Mouse (Mus musculus) liver, embryonic 14.5 days (tissue): ENCODE results near the gene Ugt1a8.

Source experiments
- CTCF ChIP-seq: IDR thresholded peaks from 2 replicates; pipeline ENCODE4 v1.5.1; 2016; ENCODE audit warnings: antibody characterized with exemption, low read depth, control low read depth
- EP300 ChIP-seq: IDR thresholded peaks from 2 replicates; pipeline ENCODE4 v1.6.1; 2016; ENCODE audit warnings: antibody characterized with exemption, low read depth

DNA sequence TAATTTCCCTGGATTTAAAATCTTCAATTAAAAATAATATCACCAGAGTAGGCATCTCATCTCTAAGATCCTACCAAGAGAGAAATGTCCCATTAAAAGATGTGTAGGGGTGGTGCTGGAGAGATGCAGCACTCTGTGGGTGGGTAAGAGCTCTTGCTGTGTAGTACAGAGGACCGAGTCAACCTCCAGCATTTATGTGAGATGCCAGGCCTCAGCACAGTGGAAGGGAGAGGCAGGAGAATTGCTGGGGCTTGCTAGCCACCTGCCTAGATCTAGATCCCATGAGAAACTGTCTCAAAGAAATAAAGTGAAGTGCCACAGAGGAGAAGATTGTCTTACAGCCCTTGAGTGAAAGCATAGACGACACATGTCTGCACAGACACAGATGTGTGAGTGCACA, 128.9 kb downstream of the Ugt1a8 start:
- TF ChIP-seq CTCF, result no peak
- TF ChIP-seq EP300, result no peak
